Mouse (Mus musculus) fat pad, adult 2 months (tissue): ENCODE measurements around the gene Hmgb2.
"Not testable (repeated sequence)": the region's sequence is repeated elsewhere in the genome, so short reads cannot be mapped to it uniquely, and the experiment has no call there.

Source experiments
- DNase-seq: peaks from one replicate; pipeline ENCODE4 v3.0.0-alpha.2; 2011; ENCODE audit warnings: low read depth, low spot score; ENCODE audit errors: extremely low read depth

Gene Hmgb2

DNA sequence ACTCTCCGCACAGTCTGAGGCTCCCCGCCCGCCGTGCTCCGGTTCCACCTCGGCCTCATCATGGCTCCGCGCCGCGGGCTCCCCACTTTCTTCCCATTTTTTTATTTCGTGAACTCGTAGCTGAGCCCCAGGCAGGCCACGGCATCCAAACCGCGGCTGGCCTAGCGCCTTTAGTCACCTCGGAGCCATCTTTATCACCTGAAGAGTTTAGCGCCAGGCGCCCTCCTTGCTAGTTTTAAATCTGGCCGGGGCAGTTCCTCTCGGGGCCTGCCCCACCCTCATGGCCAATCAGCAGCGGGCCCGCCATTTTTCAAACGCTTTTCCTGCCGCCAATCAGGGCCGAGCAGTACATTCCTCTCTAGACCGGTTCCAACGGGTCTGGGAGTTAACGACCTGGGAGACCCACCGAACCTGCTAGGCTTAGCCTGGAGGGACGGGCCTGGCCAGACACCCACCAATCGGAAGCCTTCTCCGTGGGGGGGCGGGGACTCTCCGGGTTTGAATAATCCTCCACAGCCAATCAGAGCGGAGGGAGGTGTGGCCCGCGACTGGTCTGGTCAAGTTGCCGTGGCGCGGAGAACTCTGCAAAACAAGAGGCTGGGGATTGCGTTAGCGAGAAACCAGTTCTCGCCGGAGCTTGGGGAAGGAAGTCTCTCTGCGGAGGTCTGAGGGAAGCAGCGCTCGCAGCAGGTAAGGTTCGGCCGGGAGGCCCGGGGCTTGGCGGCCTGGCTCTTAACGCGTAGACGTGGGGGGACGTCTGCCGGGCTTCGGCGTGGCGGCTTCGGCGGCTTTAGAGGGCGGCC is at the start of gene Hmgb2:
Gene Hmgb2 (plus strand): TSS at position 592 of the 803 bp plus-strand sequence.
- peak; percentile 93 for DNase-seq

GRCm38 (mm10) chr8:57462839-57463238 is 48.9 kb upstream of the Hmgb2 start:
- no peak for DNase-seq

DNA sequence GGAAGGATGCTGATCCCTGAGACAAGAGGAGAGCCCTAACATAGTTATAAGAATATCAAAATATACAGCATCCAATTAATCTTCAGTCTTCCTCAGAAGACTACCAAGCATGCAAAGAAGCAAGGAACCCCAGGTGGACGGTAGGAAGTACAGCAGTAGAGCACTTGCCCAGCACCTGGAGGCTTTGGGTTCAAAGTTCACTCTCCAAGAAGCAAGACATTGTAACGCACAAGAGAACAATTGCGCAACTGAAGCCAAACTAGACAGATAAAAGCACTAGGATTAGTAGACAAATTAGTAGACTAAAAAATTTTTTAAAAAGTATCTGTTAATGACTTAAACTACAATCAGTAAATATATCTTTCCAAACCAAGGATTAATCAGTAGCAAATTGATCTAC is 48.0 kb upstream of the Hmgb2 start:
- DNase-seq, result no peak

- DNase-seq, result peak; percentile 97
Measured at GRCm38 (mm10) chr8:57468624-57469023, 43.1 kb upstream of the Hmgb2 start.

DNA sequence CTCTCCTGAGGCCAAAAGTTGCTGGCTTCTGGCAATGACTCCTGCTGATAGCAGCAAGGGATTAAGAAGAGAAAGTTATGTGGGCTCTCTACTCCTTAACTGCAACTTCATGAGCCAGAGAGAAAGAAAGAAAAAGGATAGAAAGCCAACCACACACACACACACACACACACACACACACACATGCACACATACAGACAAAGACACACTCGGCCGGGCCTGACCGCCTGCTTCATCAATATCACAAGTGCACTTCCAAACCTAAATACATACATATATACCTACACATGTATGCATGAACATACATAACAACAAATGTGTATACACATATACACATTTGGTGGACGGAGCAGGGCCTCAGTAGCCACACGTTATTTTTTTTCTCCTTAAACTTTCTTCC is 40.8 kb upstream of the Hmgb2 start:
- DNase-seq, result no peak

DNA sequence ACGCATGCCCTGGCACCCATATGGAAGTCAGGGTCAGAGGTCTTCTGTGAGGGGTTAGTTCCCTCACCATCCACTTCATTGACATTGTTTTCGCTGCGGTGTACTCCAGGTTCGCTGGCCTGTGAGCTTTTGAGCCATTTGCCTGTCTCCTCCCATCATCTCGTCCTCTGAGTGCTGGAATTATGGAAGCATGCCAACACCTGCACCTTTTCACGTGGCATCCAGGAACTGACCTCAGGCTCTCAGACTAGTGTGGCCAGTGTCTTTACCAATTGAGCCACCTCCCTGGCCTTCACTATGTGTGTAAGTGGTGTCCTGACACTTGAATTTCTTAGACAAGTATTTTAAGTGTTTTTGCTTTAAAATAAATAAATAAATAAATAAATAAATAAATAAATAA is 38.0 kb upstream of the Hmgb2 start:
- DNase-seq, result no peak

DNA sequence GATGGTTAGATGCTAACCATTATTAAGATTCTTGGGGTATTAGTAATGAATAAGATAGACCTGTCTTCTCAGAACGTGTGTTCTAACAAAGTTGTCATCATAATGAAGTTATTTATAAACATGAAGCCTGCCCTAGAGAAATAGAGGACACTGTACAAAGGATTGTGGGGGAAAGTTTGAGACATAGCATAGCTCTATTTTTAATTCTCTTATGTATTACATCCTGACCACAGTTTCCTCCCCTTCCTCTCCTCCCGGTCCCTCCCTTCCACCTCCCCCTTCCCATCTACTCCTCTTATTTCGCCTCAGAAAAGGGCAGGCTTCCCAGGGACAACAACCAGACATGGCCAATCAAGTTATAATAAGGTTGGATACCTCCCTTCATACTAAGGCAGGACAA is 33.3 kb upstream of the Hmgb2 start:
- no peak for DNase-seq

DNA sequence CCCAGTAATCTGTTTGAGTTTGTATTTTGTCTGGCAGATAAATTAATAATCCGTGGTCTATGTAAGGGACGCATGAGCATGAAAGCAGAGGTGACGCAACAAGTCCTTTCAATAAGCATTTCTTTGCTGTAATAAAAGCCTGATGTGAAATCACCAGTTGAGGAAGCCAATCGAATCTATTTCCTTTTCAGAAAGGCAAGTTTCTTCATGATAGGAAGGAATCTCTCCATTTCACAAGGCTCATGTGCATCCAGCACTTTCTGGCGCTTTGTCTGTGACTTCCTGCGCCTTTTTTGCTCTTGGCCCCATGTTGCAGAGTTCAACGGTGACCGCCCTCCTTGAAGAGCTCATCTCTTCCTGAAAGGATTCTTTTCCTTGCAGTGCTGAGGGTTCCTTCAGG is 32.0 kb upstream of the Hmgb2 start:
- peak; percentile 43 for DNase-seq

- no peak for DNase-seq
Measured at GRCm38 (mm10) chr8:57480606-57481005, 31.1 kb upstream of the Hmgb2 start.

- no peak for DNase-seq
Measured at GRCm38 (mm10) chr8:57486491-57487440, 24.9 kb upstream of the Hmgb2 start.

DNA sequence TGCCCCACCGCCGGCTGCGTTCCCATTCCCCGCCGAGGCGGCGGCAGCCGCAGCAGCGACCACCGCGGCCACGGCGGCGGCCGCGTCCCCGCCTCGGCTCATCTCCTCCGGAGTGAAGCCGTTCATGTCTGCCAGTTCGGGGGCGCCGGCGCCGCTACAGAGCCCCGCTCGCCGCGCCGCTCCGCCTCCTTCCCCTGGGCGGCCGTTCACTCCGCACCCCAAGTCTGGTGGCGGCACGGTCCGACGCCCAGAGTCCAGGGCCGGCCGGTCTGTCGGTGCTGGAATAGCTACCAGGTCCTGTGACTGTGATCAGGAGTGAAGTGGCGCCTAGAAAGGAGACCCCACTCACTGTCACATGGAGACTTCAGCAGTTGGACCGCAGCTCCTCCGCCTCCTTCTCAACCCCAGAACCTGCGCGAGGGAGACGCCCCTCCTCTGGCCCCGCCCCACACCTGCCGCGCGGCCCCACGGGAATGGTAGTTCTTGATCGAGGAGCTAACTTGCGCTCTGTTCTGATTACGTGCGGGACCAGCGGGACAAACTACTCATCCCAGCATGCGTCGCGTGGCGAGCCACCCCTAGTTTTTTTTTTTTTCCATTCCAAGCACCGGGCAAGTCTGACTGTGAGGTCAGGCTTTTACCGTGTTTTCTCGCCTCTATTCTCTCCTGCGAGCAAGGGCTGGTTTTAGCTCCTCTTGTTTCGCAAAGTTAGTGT is 24.1 kb upstream of the Hmgb2 start, which contains the start of gene Sap30:
Gene Sap30 (minus strand): TSS at position 420 of the 715 bp plus-strand sequence.
- DNase-seq, result peak; percentile 80

- DNase-seq, result no peak
Measured at GRCm38 (mm10) chr8:57488312-57488765, 23.4 kb upstream of the Hmgb2 start.

- no peak for DNase-seq
Measured at GRCm38 (mm10) chr8:57489366-57489765, 22.3 kb upstream of the Hmgb2 start.

DNA sequence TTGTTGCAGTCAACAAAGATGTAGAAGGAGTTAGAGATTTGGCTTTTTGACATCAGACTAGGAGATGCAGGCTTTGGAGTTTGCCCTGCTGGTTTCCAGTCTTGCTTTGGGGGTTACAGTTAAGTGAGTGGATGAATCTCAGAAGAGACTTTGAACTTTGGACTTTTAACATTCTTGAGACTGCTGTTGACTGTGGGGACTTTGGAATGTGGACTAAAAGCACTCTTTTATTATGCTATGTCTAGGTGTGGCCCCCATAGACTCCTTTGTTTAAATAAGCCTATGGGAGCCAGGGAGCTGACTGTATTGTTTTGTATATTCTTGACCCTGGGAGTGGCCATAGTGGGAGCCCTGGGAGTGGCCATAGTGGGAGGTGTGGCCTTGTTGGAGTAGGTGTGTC is 21.8 kb upstream of the Hmgb2 start:
- DNase-seq, result no peak

DNA sequence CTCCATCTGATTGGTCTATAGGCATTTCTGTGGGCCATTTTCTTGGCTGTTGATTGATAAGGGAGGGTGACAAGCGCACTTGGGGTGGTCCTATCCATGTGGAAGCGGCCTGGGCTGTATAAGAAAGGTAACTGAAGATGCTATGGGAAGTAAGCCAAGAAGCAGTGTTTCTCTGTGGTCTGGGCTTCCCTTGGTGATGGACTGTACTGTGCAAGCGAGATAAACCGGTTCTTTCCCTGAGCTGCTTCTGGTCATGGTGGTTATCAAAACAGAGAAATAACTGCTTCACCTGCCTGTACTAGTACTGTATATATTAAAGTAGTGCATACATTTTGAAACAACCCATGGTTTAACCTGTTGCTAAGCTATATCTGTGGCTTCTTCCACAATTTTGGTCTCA is 19.8 kb upstream of the Hmgb2 start:
- no peak for DNase-seq

DNA sequence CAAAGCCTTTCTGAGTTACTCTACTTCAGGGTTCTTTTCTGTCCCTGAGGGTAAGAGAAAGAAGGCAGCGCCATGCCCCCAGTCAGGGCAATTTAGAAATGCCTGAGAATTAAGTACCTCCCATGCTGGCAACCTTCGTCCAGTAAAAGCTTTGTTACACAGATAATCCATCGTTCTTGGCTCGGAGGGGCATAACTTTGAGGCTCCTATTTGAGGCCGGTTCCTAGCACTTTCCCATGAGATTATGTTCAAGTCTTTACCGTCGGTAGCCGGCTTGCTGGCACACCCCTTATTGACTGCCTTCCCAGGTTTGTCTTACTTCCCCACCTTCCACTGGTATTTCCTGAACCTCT is 13.2 kb upstream of the Hmgb2 start:
- DNase-seq, result no peak

- DNase-seq, result no peak
Measured at GRCm38 (mm10) chr8:57498847-57499511, 12.7 kb upstream of the Hmgb2 start.

DNA sequence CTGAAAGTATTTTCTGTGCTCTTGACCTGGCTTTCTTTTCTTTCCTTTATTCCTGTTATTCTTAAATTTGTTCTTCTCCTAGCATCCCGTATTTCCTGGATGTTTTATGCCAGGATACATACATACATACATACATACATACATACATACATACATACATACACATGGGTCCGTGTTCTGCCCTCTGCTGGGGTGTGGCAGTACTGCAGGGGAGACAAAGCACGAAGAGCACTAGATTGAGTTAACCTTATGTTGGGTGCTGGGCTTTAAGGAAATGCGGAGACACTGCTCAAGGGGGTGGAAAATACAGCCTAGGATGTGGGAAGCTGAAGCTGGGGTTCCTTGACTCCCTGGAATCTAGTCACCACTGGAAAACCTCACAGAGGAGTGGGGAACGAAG is 8.1 kb upstream of the Hmgb2 start:
- DNase-seq, result no peak

DNA sequence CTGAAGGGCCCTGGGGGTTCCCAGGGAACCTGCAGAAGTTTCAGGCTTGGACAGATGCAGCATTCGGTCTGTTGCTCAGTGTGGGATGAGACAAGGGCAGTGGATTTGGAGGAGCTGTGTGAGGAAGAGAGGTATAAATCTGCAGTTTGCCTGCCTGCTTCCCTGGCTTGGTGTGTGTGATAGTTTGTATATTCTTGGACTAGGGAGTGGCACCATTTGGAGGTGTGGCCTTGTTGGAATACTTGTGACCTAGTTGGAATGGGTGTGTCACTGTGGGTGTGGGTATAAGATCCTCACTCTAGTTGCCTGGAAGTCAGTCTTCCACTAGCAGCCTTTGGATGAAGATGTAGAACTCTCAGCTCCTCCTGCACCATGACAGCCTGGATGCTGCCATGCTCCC is 6.2 kb upstream of the Hmgb2 start:
- not testable (repeated sequence) for DNase-seq

- no peak for DNase-seq
Measured at GRCm38 (mm10) chr8:57507556-57508063, 4.1 kb upstream of the Hmgb2 start.
